Mouse (Mus musculus) G1E (cell line): Measurements from ENCODE around the gene Ppp1r3g. TPM values are rescaled to one million over a fixed set of nuclear protein-coding genes. Genes with fewer than 3 reads are reported as not detected.

ENCODE experiments used
- ATAC-seq: 2 replicates; pipeline ENCODE4 v1.8.0; 2016; ENCODE audit warnings: mild to moderate bottlenecking; ENCODE audit not compliant: insufficient number of reproducible peaks, poor library complexity, low FRiP score, severe bottlenecking; ENCODE audit errors: extremely low read depth
- DNase-seq: peaks from one replicate; pipeline ENCODE4 v3.0.0; 2012; ENCODE audit warnings: low spot score
- H3K27me3 ChIP-seq: 2 replicates; pipeline ENCODE4 v1.6.1; 2012; ENCODE audit warnings: mild to moderate bottlenecking, low read length, inconsistent platforms; ENCODE audit not compliant: insufficient read depth
- H3K36me3 ChIP-seq: replicated peaks from 2 replicates; pipeline ENCODE3; 2012; ENCODE audit warnings: mild to moderate bottlenecking, inconsistent platforms
- H3K4me1 ChIP-seq: 2 replicates; pipeline ENCODE4 v1.6.1; 2012; ENCODE audit warnings: low read depth, low read length, inconsistent platforms, mixed read lengths; ENCODE audit not compliant: insufficient read depth
- H3K4me3 ChIP-seq: 2 replicates; pipeline ENCODE4 v1.5.1; 2012; ENCODE audit warnings: low read depth, mild to moderate bottlenecking, inconsistent platforms, low read length, moderate library complexity, mixed read lengths
- H3K9me3 ChIP-seq: replicated peaks from 2 replicates; pipeline ENCODE4 v1.6.1; 2012; ENCODE audit warnings: inconsistent platforms
- CTCF ChIP-seq: IDR thresholded peaks from 2 replicates; pipeline ENCODE4 v1.5.1; 2012; ENCODE audit warnings: low read depth, low read length, inconsistent platforms, mixed read lengths
- GATA1 ChIP-seq: IDR thresholded peaks from 2 replicates; pipeline ENCODE4 v1.6.1; 2012; ENCODE audit warnings: borderline replicate concordance, low read length, inconsistent platforms, mixed read lengths
- GATA2 ChIP-seq: IDR thresholded peaks from 2 replicates; pipeline ENCODE4 v1.6.1; 2012; ENCODE audit warnings: low read depth, low read length, inconsistent platforms, borderline replicate concordance
- POLR2AphosphoS5 ChIP-seq: IDR thresholded peaks from 2 replicates; pipeline ENCODE4 v1.6.1; 2012; ENCODE audit warnings: low read depth, low read length, inconsistent platforms; ENCODE audit not compliant: insufficient replicate concordance
- TAL1 ChIP-seq: conservative IDR thresholded peaks from 2 replicates; pipeline ENCODE4 v1.6.1; 2012; ENCODE audit warnings: low read depth, low read length, inconsistent platforms, mixed read lengths
- polyA plus RNA-seq: library from polyadenylated mRNA; stranded (reverse); fragments of >175 nt; gene quantifications from 2 replicates; pipeline ENCODE4 v1.2.3, GENCODE M21; 2012
- total RNA-seq, 2 experiments: library from RNA; stranded (forward) in 1 of 2; stranded (reverse) in 1 of 2; fragments of 200-1000 nt in 1 of 2; fragments of >200 nt in 1 of 2; fragmentation: Nextera tagmentation in 1 of 2; gene quantifications; 2 replicates each; pipeline ENCODE4 v1.2.3; 2014 to 2017

The Ppp1r3g gene
- total and polyA plus RNA-seq, 3 experiments = 0.05 to 0.10 TPM; not detected in 1

- Histone ChIP-seq H3K9me3 (no peaks in the 10 kb centered on the region), H3K4me3 (no peak overlapping the region), H3K4me1 (no peaks in the 10 kb centered on the region; the same call in 1 of the 2 replicates), H3K36me3 (no peaks in the 10 kb centered on the region), H3K27me3 (peaks cover 31% of the 10 kb centered on the region)
- ATAC-seq (no peak), DNase-seq (peak; percentile 41)
- TF ChIP-seq CTCF = peak; percentile 79
- no peak for TF ChIP-seq POLR2AphosphoS5
These were observed 11.2 kb upstream of the Ppp1r3g start for GRCm38 (mm10) chr13:35947354-35948000.

GRCm38 (mm10) chr13:35949814-35950455 is 8.7 kb upstream of the Ppp1r3g start:
- no peak for DNase-seq
- peaks cover 26% of the 10 kb centered on the region for H3K27me3 ChIP-seq
- TF ChIP-seq CTCF = no peak
- TF ChIP-seq GATA2 = no peak
- TF ChIP-seq POLR2AphosphoS5 = no peak
- no peak for TF ChIP-seq TAL1
- no peak for TF ChIP-seq GATA1
- H3K9me3 ChIP-seq = no peaks in the 10 kb centered on the region
- ATAC-seq = no peak
- no peaks in the 10 kb centered on the region for H3K36me3 ChIP-seq
- H3K4me3 ChIP-seq = no peak overlapping the region
- peaks cover 8% of the 10 kb centered on the region; the same call in 1 of the 2 replicates for H3K4me1 ChIP-seq

GRCm38 (mm10) chr13:35959391-35960067 is 890 bp downstream of the Ppp1r3g start:
- Histone ChIP-seq H3K36me3 (no peaks in the 10 kb centered on the region), H3K9me3 (no peaks in the 10 kb centered on the region), H3K4me1 (no peaks in the 10 kb centered on the region), H3K27me3 (peaks cover 6% of the 10 kb centered on the region), H3K4me3 (no peak overlapping the region)
- TF ChIP-seq GATA2 (no peak), CTCF (no peak), TAL1 (no peak), GATA1 (no peak), POLR2AphosphoS5 (no peak)
- DNase-seq (no peak), ATAC-seq (no peak)

GRCm38 (mm10) chr13:35963583-35963982 is 4.9 kb downstream of the Ppp1r3g start:
- Histone ChIP-seq H3K4me1 (no peaks in the 10 kb centered on the region), H3K27me3 (peaks cover 31% of the 10 kb centered on the region), H3K36me3 (no peaks in the 10 kb centered on the region), H3K4me3 (no peak overlapping the region), H3K9me3 (peaks cover 1% of the 10 kb centered on the region; the same call in 1 of the 2 replicates)
- ATAC-seq (no peak), DNase-seq (no peak)
- TF ChIP-seq CTCF = no peak
- no peak for TF ChIP-seq GATA2
- TF ChIP-seq GATA1 = no peak
- TF ChIP-seq TAL1 = no peak
- TF ChIP-seq POLR2AphosphoS5 = no peak

GRCm38 (mm10) chr13:35967690-35968089 is 9.1 kb downstream of the Ppp1r3g start:
- H3K27me3 ChIP-seq = peaks cover 41% of the 10 kb centered on the region
- DNase-seq (no peak), ATAC-seq (no peak)
- TF ChIP-seq TAL1 (no peak), GATA1 (no peak), CTCF (no peak), GATA2 (no peak), POLR2AphosphoS5 (no peak)
- peaks cover 2% of the 10 kb centered on the region; the same call in 1 of the 2 replicates for H3K9me3 ChIP-seq
- peak overlapping the region; percentile 40; the same call in 1 of the 2 replicates for H3K4me3 ChIP-seq
- no peaks in the 10 kb centered on the region for H3K36me3 ChIP-seq
- H3K4me1 ChIP-seq = no peaks in the 10 kb centered on the region

- ATAC-seq (no peak), DNase-seq (no peak)
- Histone ChIP-seq H3K4me3 (peak overlapping the region; percentile 40; the same call in 1 of the 2 replicates), H3K9me3 (peaks cover 2% of the 10 kb centered on the region; the same call in 1 of the 2 replicates), H3K36me3 (no peaks in the 10 kb centered on the region), H3K27me3 (peaks cover 41% of the 10 kb centered on the region), H3K4me1 (no peaks in the 10 kb centered on the region)
- TF ChIP-seq TAL1 (no peak), POLR2AphosphoS5 (no peak), GATA1 (no peak), GATA2 (no peak), CTCF (no peak)
These were observed 9.6 kb downstream of the Ppp1r3g start for GRCm38 (mm10) chr13:35968131-35968718.
